Mouse (Mus musculus): ENCODE data around the gene Ube2c.

DNA sequence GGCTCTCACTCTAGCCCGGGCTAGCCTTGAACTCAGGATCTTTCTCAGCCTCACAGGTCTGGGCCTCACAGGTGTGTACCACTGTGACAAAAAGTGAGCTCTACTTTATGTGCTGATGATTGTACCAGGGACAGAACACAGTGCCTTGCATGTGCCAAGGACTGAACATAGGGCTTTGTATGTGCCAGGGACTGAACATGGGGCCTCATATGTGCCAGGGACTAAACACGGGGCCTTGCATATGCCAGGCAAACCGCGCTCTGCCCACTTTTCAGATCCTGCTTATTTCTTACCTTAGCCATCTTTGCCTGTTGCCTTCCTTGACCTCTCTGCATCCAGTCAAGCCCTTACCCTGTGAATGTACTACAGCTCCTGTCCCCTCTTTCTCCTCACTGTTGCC lies 7.7 kb upstream of the Ube2c start:
- TF ChIP-seq CTCF (IDR thresholded peaks at IDR 0.05; ENCODE audit: low read depth) = no peak
- no peak for TF ChIP-seq EP300 (optimal IDR thresholded peaks at IDR 0.05)

Measured in stomach, postnatal 0 days (tissue).